Mouse (Mus musculus) MEL (cell line): ENCODE data around the gene Ncor1. TPM values are rescaled to one million over a fixed set of nuclear protein-coding genes. Genes with fewer than 3 reads are reported as not detected.
A peak's percentile ranks its signal among the peaks of the same experiment; 100 is the strongest.

Source experiments
- DNase-seq: peaks from one replicate; pipeline ENCODE4 v3.0.0; 2011; ENCODE audit warnings: low read depth, low spot score
- H3K27ac ChIP-seq: 2 replicates; pipeline ENCODE4 v1.5.1; 2012; ENCODE audit warnings: low read depth, mild to moderate bottlenecking, control low read depth, low read length, moderate library complexity; ENCODE audit not compliant: control insufficient read depth
- H3K27me3 ChIP-seq, 2 experiments: fragments of 150-350 bp in 1 of 2; sonication (generic) in 1 of 2; 2 replicates each; pipeline ENCODE4 v1.6.1; 2012; ENCODE audit warnings: low read length in 2 of 2, mild to moderate bottlenecking in 2 of 2, improper control_type of control experiment in 1 of 2, moderate library complexity in 1 of 2; ENCODE audit not compliant: insufficient read depth in 2 of 2, control insufficient read depth in 1 of 2
- H3K36me3 ChIP-seq, 2 experiments: 2 replicates each; pipeline ENCODE4 v1.6.1; 2012 to 2014; ENCODE audit warnings: low read length in 2 of 2, improper control_type of control experiment in 1 of 2, inconsistent platforms in 1 of 2, mild to moderate bottlenecking in 1 of 2; ENCODE audit not compliant: insufficient read depth in 2 of 2, control insufficient read depth in 1 of 2
- H3K4me1 ChIP-seq, 2 experiments: fragments of 150-350 bp in 1 of 2; sonication (generic) in 1 of 2; 2 replicates each; pipeline ENCODE4 v1.6.1; 2012; ENCODE audit warnings: low read length in 2 of 2, improper control_type of control experiment in 1 of 2, mild to moderate bottlenecking in 1 of 2; ENCODE audit not compliant: insufficient read depth in 2 of 2, control insufficient read depth in 1 of 2
- H3K4me3 ChIP-seq, 2 experiments: fragments of 150-350 bp in 1 of 2; sonication (generic) in 1 of 2; 2 replicates each; pipeline ENCODE4 v1.5.1; 2012; ENCODE audit warnings: low read depth in 2 of 2, low read length in 2 of 2, mild to moderate bottlenecking in 2 of 2, moderate library complexity in 2 of 2, control low read depth in 1 of 2, improper control_type of control experiment in 1 of 2; ENCODE audit not compliant: control insufficient read depth in 1 of 2, insufficient read depth in 1 of 2
- H3K79me2 ChIP-seq: 2 replicates; pipeline ENCODE4 v1.6.1; 2012; ENCODE audit warnings: mild to moderate bottlenecking, low read length, moderate library complexity; ENCODE audit not compliant: control insufficient read depth, poor library complexity, insufficient read depth
- H3K9ac ChIP-seq: 2 replicates; pipeline ENCODE4 v1.6.1; 2012; ENCODE audit warnings: low read depth, mild to moderate bottlenecking, control low read depth, low read length, moderate library complexity; ENCODE audit not compliant: control insufficient read depth, poor library complexity, severe bottlenecking
- H3K9me3 ChIP-seq: fragments of 150-350 bp; sonication (generic); replicated peaks from 2 replicates; pipeline ENCODE4 v1.6.1; 2012; ENCODE audit warnings: mild to moderate bottlenecking, low read length, improper control_type of control experiment, moderate library complexity; ENCODE audit not compliant: insufficient read depth
- BHLHE40 ChIP-seq: IDR thresholded peaks from 2 replicates; pipeline ENCODE4 v1.6.1; 2012; ENCODE audit warnings: low read depth, mild to moderate bottlenecking, inconsistent platforms, low read length, improper control_type of control experiment, borderline replicate concordance
- CHD1 ChIP-seq: IDR thresholded peaks from 2 replicates; pipeline ENCODE4 v1.6.1; 2012; ENCODE audit warnings: low read depth, mild to moderate bottlenecking, inconsistent platforms, low read length, improper control_type of control experiment
- CHD2 ChIP-seq: IDR thresholded peaks from 2 replicates; pipeline ENCODE4 v1.6.1; 2011; ENCODE audit warnings: low read length, improper control_type of control experiment
- ETS1 ChIP-seq: IDR thresholded peaks from 2 replicates; pipeline ENCODE4 v1.6.1; 2012; ENCODE audit warnings: low read depth, mild to moderate bottlenecking, inconsistent platforms, low read length, improper control_type of control experiment, moderate library complexity
- GABPA ChIP-seq: IDR thresholded peaks from 2 replicates; pipeline ENCODE4 v1.6.1; 2012; ENCODE audit warnings: low read depth, mild to moderate bottlenecking, inconsistent platforms, low read length, improper control_type of control experiment, moderate library complexity
- GATA1 ChIP-seq: IDR thresholded peaks from 2 replicates; pipeline ENCODE4 v1.6.1; 2011; ENCODE audit warnings: low read depth, low read length, improper control_type of control experiment
- HCFC1 ChIP-seq: IDR thresholded peaks from 2 replicates; pipeline ENCODE4 v1.6.1; 2012; ENCODE audit warnings: low read depth, mild to moderate bottlenecking, inconsistent platforms, low read length, improper control_type of control experiment, moderate library complexity
- JUND ChIP-seq: IDR thresholded peaks from 2 replicates; pipeline ENCODE4 v1.6.1; 2011; ENCODE audit warnings: low read depth, mild to moderate bottlenecking, improper control_type of control experiment, low read length
- KAT2A ChIP-seq: conservative IDR thresholded peaks from 2 replicates; pipeline ENCODE4 v1.6.1; 2012; ENCODE audit warnings: low read depth, low read length, improper control_type of control experiment, inconsistent platforms
- MAFK ChIP-seq: IDR thresholded peaks from 2 replicates; pipeline ENCODE4 v1.6.1; 2011; ENCODE audit warnings: low read depth, mild to moderate bottlenecking, low read length, improper control_type of control experiment, borderline replicate concordance
- MAX ChIP-seq: IDR thresholded peaks from 2 replicates; pipeline ENCODE4 v1.6.1; 2011; ENCODE audit warnings: low read length, improper control_type of control experiment
- MYB ChIP-seq: IDR thresholded peaks from 2 replicates; pipeline ENCODE4 v1.6.1; 2011; ENCODE audit warnings: mild to moderate bottlenecking, low read depth, low read length, improper control_type of control experiment
- NELFE ChIP-seq: IDR thresholded peaks from 2 replicates; pipeline ENCODE4 v1.6.1; 2011; ENCODE audit warnings: low read depth, low read length, improper control_type of control experiment
- POLR2A ChIP-seq, 2 experiments: IDR thresholded peaks; 2 replicates each; pipeline ENCODE4 v1.6.1; 2011 to 2012; ENCODE audit warnings: low read length in 2 of 2, mild to moderate bottlenecking in 2 of 2, control low read depth in 1 of 2, improper control_type of control experiment in 1 of 2, low read depth in 1 of 2, moderate library complexity in 1 of 2; ENCODE audit not compliant: control insufficient read depth in 1 of 2, insufficient read depth in 1 of 2, poor library complexity in 1 of 2
- POLR2AphosphoS5 ChIP-seq: IDR thresholded peaks from 2 replicates; pipeline ENCODE4 v1.6.1; 2012; ENCODE audit warnings: low read depth, borderline replicate concordance, mild to moderate bottlenecking, inconsistent platforms, low read length, moderate library complexity, mixed read lengths
- RCOR1 ChIP-seq: IDR thresholded peaks from 2 replicates; pipeline ENCODE4 v1.6.1; 2012; ENCODE audit warnings: low read depth, mild to moderate bottlenecking, inconsistent platforms, low read length, improper control_type of control experiment
- SIN3A ChIP-seq: IDR thresholded peaks from 2 replicates; pipeline ENCODE4 v1.6.1; 2012; ENCODE audit warnings: low read length, improper control_type of control experiment, inconsistent platforms
- TBP ChIP-seq: IDR thresholded peaks from 2 replicates; pipeline ENCODE4 v1.8.0; 2011; ENCODE audit warnings: low read depth, low read length, improper control_type of control experiment
- TCF12 ChIP-seq: IDR thresholded peaks from 2 replicates; pipeline ENCODE4 v1.6.1; 2014; ENCODE audit warnings: low read depth, mild to moderate bottlenecking, inconsistent platforms, low read length, improper control_type of control experiment, moderate library complexity
- UBTF ChIP-seq: IDR thresholded peaks from 2 replicates; pipeline ENCODE4 v1.6.1; 2012; ENCODE audit warnings: low read depth, mild to moderate bottlenecking, inconsistent platforms, low read length, improper control_type of control experiment, moderate library complexity, borderline replicate concordance; ENCODE audit not compliant: insufficient read depth
- USF1 ChIP-seq: IDR thresholded peaks from 2 replicates; pipeline ENCODE4 v1.6.1; 2014; ENCODE audit warnings: low read depth, mild to moderate bottlenecking, inconsistent platforms, low read length, improper control_type of control experiment, moderate library complexity
- ZC3H11A ChIP-seq: IDR thresholded peaks from 2 replicates; pipeline ENCODE4 v1.6.1; 2012; ENCODE audit warnings: low read depth, mild to moderate bottlenecking, inconsistent platforms, low read length, improper control_type of control experiment
- ZMIZ1 ChIP-seq: IDR thresholded peaks from 2 replicates; pipeline ENCODE4 v1.6.1; 2012; ENCODE audit warnings: low read depth, mild to moderate bottlenecking, inconsistent platforms, low read length, improper control_type of control experiment, moderate library complexity
- ZNF384 ChIP-seq: IDR thresholded peaks from 2 replicates; pipeline ENCODE4 v1.6.1; 2012; ENCODE audit warnings: low read depth, mild to moderate bottlenecking, inconsistent platforms, low read length, improper control_type of control experiment
- polyA plus RNA-seq, 2 experiments: library from polyadenylated mRNA; stranded (reverse) in 1 of 2; unstranded in 1 of 2; fragments of >175 nt in 1 of 2; fragments of >200 nt in 1 of 2; gene quantifications; 2 replicates each; pipeline versions ENCODE4 v1.2.1 to v1.2.4; 2012; ENCODE audit warnings: low replicate concordance in 2 of 2, low read depth in 1 of 2; ENCODE audit not compliant: insufficient read length in 2 of 2, insufficient read depth in 1 of 2, missing spikeins in 1 of 2
- total RNA-seq: library from RNA; depleted of rRNA; stranded (reverse); fragments of 300-350 nt; gene quantifications from 2 replicates; pipeline ENCODE4 v1.2.3, GENCODE M21; 2012

Ncor1 gene
- total and polyA plus RNA-seq, 3 experiments, result 71.8 to 250 (median 188) TPM

GRCm38 (mm10) chr11:62466546-62466945 is 8.2 kb upstream of the Ncor1 start (continued):
- no peak for TF ChIP-seq ZMIZ1
- no peak for TF ChIP-seq BHLHE40
- peak; percentile 79 for TF ChIP-seq GATA1
- peak; percentile 69 for TF ChIP-seq TCF12
- no peak for TF ChIP-seq ZNF384
- TF ChIP-seq CHD1, result no peak
- peak; percentile 38; the same call in 1 of the 2 replicates for TF ChIP-seq RCOR1
- no peak for TF ChIP-seq MAFK
- no peak for TF ChIP-seq MYB
- no peak for TF ChIP-seq UBTF
- no peak for TF ChIP-seq GABPA
- 0 out of 2 replicates have a peak, but pooled peaks have one; percentile 27 for TF ChIP-seq HCFC1
- peak; percentile 80 for TF ChIP-seq ETS1
- no peak for TF ChIP-seq KAT2A
- peak; percentile 89; the same call in 1 of the 2 replicates for TF ChIP-seq SIN3A
- no peak for TF ChIP-seq USF1
- TF ChIP-seq POLR2A (IDR thresholded peaks at IDR 0.05; ENCODE audit: control insufficient read depth in 1 of 2, insufficient read depth in 1 of 2, low read depth in 1 of 2, low read length in 2 of 2, poor library complexity in 1 of 2), result peak in 1 of 2 experiments; percentile 38; a peak in 1 of 4 replicates
- no peak for TF ChIP-seq ZC3H11A
- TF ChIP-seq CHD2, result no peak
- TF ChIP-seq NELFE, result no peak
- peak; percentile 69; the same call in 1 of the 2 replicates for TF ChIP-seq MAX
- peak; percentile 52; the same call in 1 of the 2 replicates for TF ChIP-seq POLR2AphosphoS5
- no peak for TF ChIP-seq JUND
- TF ChIP-seq TBP, result peak; percentile 62

DNA sequence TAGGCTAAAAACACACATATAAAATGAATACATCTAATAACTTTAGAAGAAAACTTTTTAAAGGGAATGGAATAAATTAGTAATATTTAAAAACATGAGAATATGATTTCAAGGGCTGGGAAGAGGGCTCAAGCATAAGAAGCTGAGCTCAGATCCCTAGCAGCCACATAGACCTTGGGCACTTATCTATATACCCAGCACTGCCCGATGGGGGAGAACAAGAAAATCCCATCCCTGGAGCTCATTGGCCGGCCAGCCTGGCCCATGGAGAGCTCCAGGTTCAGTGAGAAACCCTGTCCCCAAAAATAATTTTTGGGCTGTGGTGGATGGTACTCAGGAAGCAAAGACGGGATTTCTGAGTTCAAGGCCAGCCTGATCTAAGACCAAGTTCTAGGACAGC is 7.5 kb upstream of the Ncor1 start:
- no peak overlapping the region for H3K4me3 ChIP-seq
- TF ChIP-seq POLR2A (IDR thresholded peaks at IDR 0.05; ENCODE audit: control insufficient read depth in 1 of 2, insufficient read depth in 1 of 2, low read depth in 1 of 2, low read length in 2 of 2, poor library complexity in 1 of 2), result no peak
- no peak for TF ChIP-seq CHD1
- H3K4me1 ChIP-seq, result peaks cover 42 to 52% of the 10 kb centered on the region in 2 experiments
- H3K36me3 ChIP-seq, result peaks cover 0 to 50% of the 10 kb centered on the region in 2 experiments; a peak in 2 of 4 replicates
- no peaks in the 10 kb centered on the region for H3K79me2 ChIP-seq
- H3K27me3 ChIP-seq, result no peaks in the 10 kb centered on the region
- no peaks in the 10 kb centered on the region for H3K9me3 ChIP-seq
- peak; percentile 37 for DNase-seq
- H3K27ac ChIP-seq, result peak overlapping the region; percentile 80
- no peak overlapping the region for H3K9ac ChIP-seq
